In genomic region chr11:86357984-86358528, GRCm38 (mm10) we compare ENCODE assay signal across 8 mouse cellular contexts. TPM values are rescaled to one million over a fixed set of nuclear protein-coding genes. Genes with fewer than 3 reads are reported as not detected.
DNase-seq lines count a peak whose midpoint lies in the region; ATAC-seq lines count a peak whose summit lies in the region.

No protein-coding gene starts in this region.

- no peaks in the 10 kb centered on the region for H3K9me3 ChIP-seq in embryonic facial prominence, embryonic 14.5 days (ENCODE audit: control insufficient read depth, low read length)
- H3K9me3 ChIP-seq in kidney, embryonic 14.5 days (ENCODE audit: control insufficient read depth, low read length) = no peaks in the 10 kb centered on the region
- H3K9me3 ChIP-seq in limb, embryonic 15.5 days = no peaks in the 10 kb centered on the region

- peaks cover 18% of the 10 kb centered on the region for H3K36me3 ChIP-seq in embryonic facial prominence, embryonic 14.5 days (ENCODE audit: control insufficient read depth, insufficient read depth, low read length)
- H3K36me3 ChIP-seq in kidney, embryonic 14.5 days (ENCODE audit: control insufficient read depth, insufficient read depth, low read length) = peaks cover 15% of the 10 kb centered on the region; the same call in 1 of the 2 replicates
- H3K36me3 ChIP-seq in limb, embryonic 15.5 days = peaks cover 11% of the 10 kb centered on the region

- peak overlapping the region; percentile 92 for H3K4me3 ChIP-seq in embryonic facial prominence, embryonic 14.5 days (ENCODE audit: low read depth, low read length)
- peak overlapping the region; percentile 95 for H3K4me3 ChIP-seq in kidney, embryonic 14.5 days (ENCODE audit: low read length)
- peak overlapping the region; percentile 93 for H3K4me3 ChIP-seq in limb, embryonic 15.5 days

- peak; percentile 97 for DNase-seq in 3T3-L1 (ENCODE audit: low read depth, low spot score)
- DNase-seq in adrenal gland, postnatal 4 days (ENCODE audit: low spot score in 2 of 2) = peak; percentile 99
- DNase-seq in embryonic facial prominence, embryonic 14.5 days (ENCODE audit: low spot score) = peak; percentile 98
- DNase-seq in heart, adult 9 months (ENCODE audit: low spot score in 2 of 2) = peak; percentile 99
- peak; percentile 99 to 100 for DNase-seq in monocyte, adult 2 months (ENCODE audit: low read depth in 1 of 2, low spot score in 2 of 2)
- peak; percentile 99 for DNase-seq in spleen, postnatal 36 days (ENCODE audit: low spot score in 2 of 2)

- no peaks in the 10 kb centered on the region for H3K27me3 ChIP-seq in embryonic facial prominence, embryonic 14.5 days (replicated peaks; ENCODE audit: control insufficient read depth, insufficient read depth, low read length)
- no peaks in the 10 kb centered on the region for H3K27me3 ChIP-seq in kidney, embryonic 14.5 days (ENCODE audit: control insufficient read depth, insufficient read depth, low read length)
- H3K27me3 ChIP-seq in limb, embryonic 15.5 days = no peaks in the 10 kb centered on the region

- H3K4me2 ChIP-seq in embryonic facial prominence, embryonic 14.5 days (ENCODE audit: low read depth, low read length) = peak overlapping the region; percentile 79
- peak overlapping the region; percentile 82 for H3K4me2 ChIP-seq in kidney, embryonic 14.5 days (replicated peaks; ENCODE audit: low read depth, low read length)
- peak overlapping the region; percentile 19 for H3K4me2 ChIP-seq in limb, embryonic 15.5 days

- H3K9ac ChIP-seq in embryonic facial prominence, embryonic 14.5 days (ENCODE audit: low read depth, low read length) = peak overlapping the region; percentile 96
- H3K9ac ChIP-seq in kidney, embryonic 14.5 days (ENCODE audit: low read depth, low read length) = peak overlapping the region; percentile 96
- H3K9ac ChIP-seq in limb, embryonic 15.5 days = peak overlapping the region; percentile 88

- peaks cover 18% of the 10 kb centered on the region for H3K4me1 ChIP-seq in embryonic facial prominence, embryonic 14.5 days (ENCODE audit: control insufficient read depth, insufficient read depth, low read length)
- peaks cover 15% of the 10 kb centered on the region for H3K4me1 ChIP-seq in kidney, embryonic 14.5 days (ENCODE audit: control insufficient read depth, insufficient read depth, low read length)
- H3K4me1 ChIP-seq in limb, embryonic 15.5 days = peaks cover 13% of the 10 kb centered on the region

- under 1% methylated on average over 32 of the region's 45 CpGs for WGBS in embryonic facial prominence, embryonic 14.5 days
- WGBS in kidney, embryonic 14.5 days = under 1% methylated on average over 45 of the region's 45 CpGs
- under 1% methylated on average over 42 of the region's 45 CpGs for WGBS in limb, embryonic 15.5 days

- ATAC-seq in embryonic facial prominence, embryonic 14.5 days (ENCODE audit: low read depth) = peak; percentile 97
- peak; percentile 98 for ATAC-seq in kidney, embryonic 14.5 days (ENCODE audit: low FRiP score, low TSS enrichment)
- peak; percentile 90 for ATAC-seq in limb, embryonic 15.5 days (ENCODE audit: insufficient number of reproducible peaks, low FRiP score, low TSS enrichment, low read depth)

- H3K27ac ChIP-seq in embryonic facial prominence, embryonic 14.5 days (replicated peaks; ENCODE audit: low read depth, low read length) = peak overlapping the region; percentile 98
- H3K27ac ChIP-seq in kidney, embryonic 14.5 days (ENCODE audit: low read depth, low read length) = peak overlapping the region; percentile 100
- peak overlapping the region; percentile 95 for H3K27ac ChIP-seq in limb, embryonic 15.5 days

RNA-seq across cellular contexts. Expression of gene Med13, which starts 0.7 kb away (rescaled TPM):
- 10 to 100 TPM; 56.2 to 56.5 TPM for total RNA-seq in adrenal gland, postnatal 4 days (2021)
- polyA plus RNA-seq in embryonic facial prominence, embryonic 14.5 days (2014; fragmentation: Nextera tagmentation; extraction: Ambion mirVana) = 14.1 and 15.6 TPM in 2 replicates
- polyA plus RNA-seq in kidney, embryonic 14.5 days (2014; fragmentation: Nextera tagmentation; extraction: Ambion mirVana) = 14.3 and 14.9 TPM in 2 replicates
- 7.5 and 9.7 TPM in 2 replicates for polyA plus RNA-seq in limb, embryonic 15.5 days (2015; fragmentation: Nextera tagmentation; extraction: Ambion mirVana)

Comparison
In these comparisons a context has a peak if more than half of its experiments do, and no peak if none do; other contexts are left out.
1. Peak in every context shown above with its lines: DNase-seq, ATAC-seq, H3K4me3 ChIP-seq and H3K27ac ChIP-seq.
2. H3K4me2 ChIP-seq: peak in every context shown above with its lines; median percentile 82 in kidney, embryonic 14.5 days; 79 in embryonic facial prominence, embryonic 14.5 days; 19 in limb, embryonic 15.5 days.